Mouse (Mus musculus) hindbrain, postnatal 0 days (tissue): ENCODE data around the gene A830031A19Rik. TPM values are rescaled to one million over a fixed set of nuclear protein-coding genes. Genes with fewer than 3 reads are reported as not detected.

Experiments used
- ATAC-seq: fragments of 200-750 bp; cut with Nextera tagmentation; 2 replicates; pipeline ENCODE4 v1.8.0; 2017; ENCODE audit warnings: mild to moderate bottlenecking, moderate TSS enrichment, moderate library complexity
- DNase-seq: peaks from one replicate; pipeline ENCODE4 v3.0.0-alpha.2; 2015; ENCODE audit warnings: low spot score
- H3K27ac ChIP-seq: fragments of 300-500 bp; sonication (generic); 2 replicates; pipeline ENCODE4 v1.5.1; 2014; ENCODE audit warnings: mild to moderate bottlenecking
- H3K27me3 ChIP-seq: fragments of 300-500 bp; sonication (generic); 2 replicates; pipeline ENCODE4 v1.6.1; 2014; ENCODE audit warnings: low read length, mixed read lengths; ENCODE audit not compliant: insufficient read depth
- H3K36me3 ChIP-seq: fragments of 300-500 bp; sonication (generic); 2 replicates; pipeline ENCODE4 v1.6.1; 2014; ENCODE audit warnings: low read length, mixed read lengths; ENCODE audit not compliant: insufficient read depth
- H3K4me1 ChIP-seq: fragments of 300-500 bp; sonication (generic); 2 replicates; pipeline ENCODE4 v1.6.1; 2014; ENCODE audit warnings: antibody characterized with exemption, low read length, mixed read lengths; ENCODE audit not compliant: insufficient read depth
- H3K4me2 ChIP-seq: fragments of 300-500 bp; sonication (generic); 2 replicates; pipeline ENCODE4 v1.6.1; 2014; ENCODE audit warnings: low read depth, mild to moderate bottlenecking, low read length, moderate library complexity, mixed read lengths
- H3K4me3 ChIP-seq: fragments of 300-500 bp; sonication (generic); 2 replicates; pipeline ENCODE4 v1.5.1; 2014; ENCODE audit warnings: low read length
- H3K9ac ChIP-seq: fragments of 300-500 bp; sonication (generic); replicated peaks from 2 replicates; pipeline ENCODE4 v1.6.1; 2014; ENCODE audit warnings: mild to moderate bottlenecking, low read length, moderate library complexity, mixed read lengths
- H3K9me3 ChIP-seq: fragments of 300-500 bp; sonication (generic); 2 replicates; pipeline ENCODE4 v1.6.1; 2016; ENCODE audit warnings: low read length, mixed read lengths
- CTCF ChIP-seq: IDR thresholded peaks from 2 replicates; pipeline ENCODE4 v1.5.1; 2016; ENCODE audit warnings: antibody characterized with exemption, control low read depth, low read depth
- whole genome bisulfite sequencing: fragments of 180-500 bp; shearing (Covaris S2); extraction: QIAGEN DNeasy Blood & Tissue Kit; methylation state at CpG from one replicate; pipeline ENCODE4 v1.1.7; 2014; 5-methylcytosine and 5-hydroxymethylcytosine counted together
- polyA plus RNA-seq: library from polyadenylated mRNA; unstranded; fragments of >200 nt; fragmentation: Nextera tagmentation; extraction: Ambion mirVana; gene quantifications from 2 replicates; pipeline ENCODE4 v1.2.1, GENCODE M21; 2015
- total RNA-seq: library from RNA; depleted of rRNA; stranded (reverse); fragments of >200 nt; gene quantifications from 2 replicates; pipeline ENCODE4 v1.2.3, GENCODE M21; 2014

The A830031A19Rik gene
- total and polyA plus RNA-seq, 2 experiments from 2014 or later: not detected

- no peak for TF ChIP-seq CTCF
- H3K4me1 ChIP-seq: no peaks in the 10 kb centered on the region
Observed at GRCm38 (mm10) chr11:24091393-24092080, 16.7 kb upstream of the A830031A19Rik start.

GRCm38 (mm10) chr11:24090443-24090842, 15.6 kb upstream of the A830031A19Rik start:
- H3K27me3 ChIP-seq: no peaks in the 10 kb centered on the region
- H3K4me2 ChIP-seq: no peak overlapping the region; the same call in 1 of the 2 replicates
- no peaks in the 10 kb centered on the region for H3K9me3 ChIP-seq
- WGBS: 58% methylated on average over 4 of the region's 4 CpGs
- H3K27ac ChIP-seq: no peak overlapping the region
- no peak overlapping the region for H3K9ac ChIP-seq
- H3K4me1 ChIP-seq: no peaks in the 10 kb centered on the region
- no peaks in the 10 kb centered on the region for H3K36me3 ChIP-seq
- ATAC-seq (no peak), DNase-seq (no peak)
- no peak overlapping the region for H3K4me3 ChIP-seq
- TF ChIP-seq CTCF: no peak

More at GRCm38 (mm10) chr11:24091393-24092080, 16.7 kb upstream of the A830031A19Rik start:
- H3K27me3 ChIP-seq: no peaks in the 10 kb centered on the region
- 25% methylated on average over 15 of the region's 15 CpGs for WGBS
- 0 out of 2 replicates have a peak overlapping the region, but pooled peaks have one; percentile 24 for H3K9ac ChIP-seq
- H3K36me3 ChIP-seq: no peaks in the 10 kb centered on the region
- DNase-seq (no peak), ATAC-seq (peak; percentile 19; the same call in 1 of the 2 replicates)
- no peaks in the 10 kb centered on the region for H3K9me3 ChIP-seq
- peak overlapping the region; percentile 56 for H3K27ac ChIP-seq
- H3K4me2 ChIP-seq: peak overlapping the region; percentile 51
- H3K4me3 ChIP-seq: peak overlapping the region; percentile 7; the same call in 1 of the 2 replicates

GRCm38 (mm10) chr11:24087069-24087468, 12.2 kb upstream of the A830031A19Rik start:
- Histone ChIP-seq H3K9me3 (no peaks in the 10 kb centered on the region), H3K4me3 (no peak overlapping the region), H3K4me2 (peak overlapping the region; percentile 18; the same call in 1 of the 2 replicates), H3K4me1 (0 out of 2 replicates have a peak, but pooled peaks cover 4% of the 10 kb centered on the region), H3K27me3 (no peaks in the 10 kb centered on the region), H3K36me3 (no peaks in the 10 kb centered on the region), H3K27ac (peak overlapping the region; percentile 64; the same call in 1 of the 2 replicates), H3K9ac (peak overlapping the region; percentile 13; the same call in 1 of the 2 replicates)
- no peak for ATAC-seq
- WGBS: 55% methylated on average over 4 of the region's 4 CpGs
- DNase-seq: no peak
- no peak for TF ChIP-seq CTCF

GRCm38 (mm10) chr11:24085986-24086385, 11.1 kb upstream of the A830031A19Rik start:
- Histone ChIP-seq H3K27ac (peak overlapping the region; percentile 64), H3K36me3 (no peaks in the 10 kb centered on the region), H3K4me3 (no peak overlapping the region), H3K27me3 (no peaks in the 10 kb centered on the region), H3K9ac (peak overlapping the region; percentile 13; the same call in 1 of the 2 replicates), H3K4me1 (0 out of 2 replicates have a peak, but pooled peaks cover 7% of the 10 kb centered on the region), H3K9me3 (no peaks in the 10 kb centered on the region), H3K4me2 (peak overlapping the region; percentile 33)
- 40% methylated on average over 6 of the region's 6 CpGs for WGBS
- TF ChIP-seq CTCF: no peak
- ATAC-seq (no peak), DNase-seq (no peak)

- ATAC-seq: no peak
- Histone ChIP-seq H3K9ac (no peak overlapping the region), H3K27ac (peak overlapping the region; percentile 64), H3K27me3 (no peaks in the 10 kb centered on the region), H3K4me1 (0 out of 2 replicates have a peak, but pooled peaks cover 7% of the 10 kb centered on the region), H3K9me3 (no peaks in the 10 kb centered on the region), H3K4me2 (peak overlapping the region; percentile 40), H3K36me3 (no peaks in the 10 kb centered on the region), H3K4me3 (no peak overlapping the region; the same call in 1 of the 2 replicates)
- WGBS: 49% methylated on average over 4 of the region's 4 CpGs
- no peak for TF ChIP-seq CTCF
- no peak for DNase-seq
Observed at GRCm38 (mm10) chr11:24084590-24084989, 9.7 kb upstream of the A830031A19Rik start.

- no peaks in the 10 kb centered on the region for H3K9me3 ChIP-seq
- no peaks in the 10 kb centered on the region for H3K36me3 ChIP-seq
- H3K4me3 ChIP-seq: peak overlapping the region; percentile 5; the same call in 1 of the 2 replicates
- no peak overlapping the region for H3K9ac ChIP-seq
- no peak for ATAC-seq
- H3K27me3 ChIP-seq: no peaks in the 10 kb centered on the region
- peak overlapping the region; percentile 75 for H3K27ac ChIP-seq
- H3K4me2 ChIP-seq: peak overlapping the region; percentile 100
- no peak for DNase-seq
- 46% methylated on average over 3 of the region's 3 CpGs for WGBS
- 0 out of 2 replicates have a peak, but pooled peaks cover 7% of the 10 kb centered on the region for H3K4me1 ChIP-seq
- TF ChIP-seq CTCF: no peak
Observed at GRCm38 (mm10) chr11:24084077-24084476, 9.2 kb upstream of the A830031A19Rik start.
